Mouse (Mus musculus): ENCODE data around the gene Vat1l.

DNA sequence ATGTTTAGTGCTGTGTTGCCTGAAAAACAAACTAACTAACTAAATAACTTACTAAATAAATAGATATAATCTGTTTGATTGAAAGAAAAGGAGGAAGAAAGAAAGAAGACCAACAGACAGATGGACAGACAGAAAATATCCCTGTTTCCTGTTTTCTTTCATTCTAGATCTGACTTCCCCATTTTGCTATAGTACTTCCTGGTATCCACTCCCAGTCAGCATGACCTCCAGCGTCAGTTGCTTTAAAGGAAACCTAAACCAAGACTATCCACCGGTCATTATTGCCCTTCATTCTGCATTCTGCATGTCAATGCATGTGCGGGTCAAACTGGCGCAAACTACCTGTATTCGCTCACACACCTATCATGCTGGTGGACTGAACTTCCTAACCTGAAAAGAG is 12.1 kb upstream of the Vat1l start:
- TF ChIP-seq CTCF (IDR thresholded peaks at IDR 0.05; ENCODE audit: borderline replicate concordance, extremely low read depth, insufficient read depth, insufficient read length), result no peak
- TF ChIP-seq POLR2A (IDR thresholded peaks at IDR 0.05; ENCODE audit: borderline replicate concordance, extremely low read depth, insufficient read depth, insufficient read length, poor library complexity, severe bottlenecking), result no peak

Data from brain, embryonic 14.5 days (tissue).